Mouse (Mus musculus) liver, postnatal 0 days (tissue): Measurements from ENCODE around the gene Crym.

ENCODE experiments used
- CTCF ChIP-seq: sonication (generic); IDR thresholded peaks from 2 replicates; pipeline ENCODE4 v1.5.1; 2016; ENCODE audit warnings: antibody characterized with exemption, low read depth
- EP300 ChIP-seq: IDR thresholded peaks from 2 replicates; pipeline ENCODE4 v1.6.1; 2016; ENCODE audit warnings: antibody characterized with exemption, low read depth, mild to moderate bottlenecking

DNA sequence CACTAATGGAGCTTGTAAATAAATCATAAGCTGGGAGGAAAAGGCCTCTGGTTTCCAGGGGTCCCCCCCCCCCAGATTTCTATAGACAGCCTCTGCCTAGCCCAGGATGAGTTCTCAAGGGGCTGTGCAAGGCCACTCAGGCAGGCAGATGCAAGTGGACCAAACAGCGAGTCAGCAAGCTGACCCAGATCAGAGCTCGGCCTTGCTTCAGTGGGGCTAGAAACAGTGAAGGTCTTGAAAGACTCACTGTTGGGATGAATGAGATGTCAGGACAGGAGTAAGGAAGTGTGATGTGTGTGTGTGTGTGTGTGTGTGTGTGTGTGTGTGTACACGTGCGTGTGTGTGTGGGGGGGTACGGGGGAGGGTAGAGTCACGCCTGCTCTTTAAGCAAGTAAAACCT is 9.1 kb downstream of the Crym start:
- no peak for TF ChIP-seq CTCF
- no peak for TF ChIP-seq EP300
